Mouse (Mus musculus) T-cell, adult 2 months (primary cell): ENCODE data around the gene Grhl1.
"Not testable (repeated sequence)": the region's sequence is repeated elsewhere in the genome, so short reads cannot be mapped to it uniquely, and the experiment has no call there.

Source experiments
- DNase-seq: peaks from one replicate; pipeline ENCODE4 v3.0.0; 2022; ENCODE audit warnings: low spot score

The Grhl1 gene

GRCm38 (mm10) chr12:24571523-24572392 lies at the start of gene Grhl1:
TSS of gene Grhl1 (plus strand) at chr12:24572283.
- peak; percentile 92 for DNase-seq

- not testable (repeated sequence) for DNase-seq
Measured at GRCm38 (mm10) chr12:24525065-24525464, 47.0 kb upstream of the Grhl1 start.

- DNase-seq, result no peak
Measured at GRCm38 (mm10) chr12:24536390-24536789, 35.7 kb upstream of the Grhl1 start.

- no peak for DNase-seq
Measured at GRCm38 (mm10) chr12:24537201-24537600, 34.9 kb upstream of the Grhl1 start.

GRCm38 (mm10) chr12:24537965-24538364 lies 34.1 kb upstream of the Grhl1 start:
- DNase-seq, result no peak

GRCm38 (mm10) chr12:24541426-24542154 lies 30.5 kb upstream of the Grhl1 start:
- DNase-seq, result no peak

- no peak for DNase-seq
Measured at GRCm38 (mm10) chr12:24547686-24548085, 24.4 kb upstream of the Grhl1 start.

- no peak for DNase-seq
Measured at GRCm38 (mm10) chr12:24548885-24549284, 23.2 kb upstream of the Grhl1 start.

GRCm38 (mm10) chr12:24552531-24552930 lies 19.6 kb upstream of the Grhl1 start:
- DNase-seq, result no peak

- no peak for DNase-seq
Measured at GRCm38 (mm10) chr12:24555976-24556375, 16.1 kb upstream of the Grhl1 start.

- no peak for DNase-seq
Measured at GRCm38 (mm10) chr12:24563395-24563960, 8.6 kb upstream of the Grhl1 start.

- DNase-seq, result no peak
Measured at GRCm38 (mm10) chr12:24565311-24565710, 6.8 kb upstream of the Grhl1 start.

GRCm38 (mm10) chr12:24567606-24568005 lies 4.5 kb upstream of the Grhl1 start:
- no peak for DNase-seq

GRCm38 (mm10) chr12:24572421-24573274 lies 565 bp downstream of the Grhl1 start:
- DNase-seq, result peak; percentile 10

GRCm38 (mm10) chr12:24573275-24573580 lies 1.1 kb downstream of the Grhl1 start:
- no peak for DNase-seq

- DNase-seq, result no peak
Measured at GRCm38 (mm10) chr12:24574870-24575269, 2.8 kb downstream of the Grhl1 start.

- no peak for DNase-seq
Measured at GRCm38 (mm10) chr12:24580452-24580851, 8.4 kb downstream of the Grhl1 start.

GRCm38 (mm10) chr12:24580996-24581683 lies 9.1 kb downstream of the Grhl1 start:
- no peak for DNase-seq

GRCm38 (mm10) chr12:24583653-24584052 lies 11.6 kb downstream of the Grhl1 start:
- DNase-seq, result no peak

- DNase-seq, result no peak
Measured at GRCm38 (mm10) chr12:24584835-24585234, 12.8 kb downstream of the Grhl1 start.

GRCm38 (mm10) chr12:24586193-24586592 lies 14.1 kb downstream of the Grhl1 start:
- no peak for DNase-seq
